ENCODE assay signal across 13 mouse cellular contexts in genomic region chr13:9576686-9577085, GRCm38 (mm10).
"Had no signal": no experiment of that assay in that cellular context is flagged by ENCODE, and none has a peak within 500 bp of the region (broad histone marks: within the 10 kb centered on the region; RNA-seq: fewer than 3 reads in every experiment).

No protein-coding gene starts in this region.

- H3K4me3 ChIP-seq: midbrain, embryonic 10.5 days; midbrain, embryonic 12.5 days; neural tube, embryonic 12.5 days; stomach, embryonic 15.5 days had no signal

- H3K9me3 ChIP-seq: midbrain, embryonic 10.5 days; midbrain, embryonic 12.5 days; neural tube, embryonic 12.5 days; stomach, embryonic 15.5 days had no signal

- H3K4me2 ChIP-seq: lung, embryonic 14.5 days; midbrain, embryonic 12.5 days; neural tube, embryonic 12.5 days; stomach, embryonic 15.5 days had no signal

- H3K27me3 ChIP-seq: midbrain, embryonic 12.5 days; neural tube, embryonic 12.5 days; stomach, embryonic 15.5 days had no signal

- H3K9ac ChIP-seq: lung, embryonic 14.5 days; midbrain, embryonic 12.5 days; neural tube, embryonic 12.5 days; stomach, embryonic 15.5 days had no signal

- DNase-seq: lung, embryonic 14.5 days; lung, postnatal 10 days; lung, postnatal 4 days; midbrain, embryonic 14.5 days; right cerebral cortex, postnatal 14 days; thymus, adult 2 months; thymus, postnatal 25 days; thymus, postnatal 4 days had no signal

- H3K27ac ChIP-seq: midbrain, embryonic 10.5 days; midbrain, embryonic 12.5 days; neural tube, embryonic 12.5 days; stomach, embryonic 15.5 days; stomach, postnatal 0 days had no signal

- H3K36me3 ChIP-seq: stomach, embryonic 15.5 days had no signal

- H3K4me1 ChIP-seq: midbrain, embryonic 10.5 days; midbrain, embryonic 12.5 days; neural tube, embryonic 12.5 days; stomach, embryonic 15.5 days had no signal
